Mouse (Mus musculus) lung, adult 2 months (tissue): ENCODE data around the gene Atp6v0a1.

ENCODE experiments used
- CTCF ChIP-seq: fragments of 200-500 bp; IDR thresholded peaks from 2 replicates; pipeline ENCODE4 v1.5.1; 2011; ENCODE audit warnings: mild to moderate bottlenecking, low read length, control low read depth; ENCODE audit not compliant: insufficient read depth
- POLR2A ChIP-seq: fragments of 200-500 bp; IDR thresholded peaks from 2 replicates; pipeline ENCODE4 v1.6.1; 2011; ENCODE audit warnings: low read depth, mild to moderate bottlenecking, control low read depth, low read length, borderline replicate concordance; ENCODE audit errors: extremely low read depth

DNA sequence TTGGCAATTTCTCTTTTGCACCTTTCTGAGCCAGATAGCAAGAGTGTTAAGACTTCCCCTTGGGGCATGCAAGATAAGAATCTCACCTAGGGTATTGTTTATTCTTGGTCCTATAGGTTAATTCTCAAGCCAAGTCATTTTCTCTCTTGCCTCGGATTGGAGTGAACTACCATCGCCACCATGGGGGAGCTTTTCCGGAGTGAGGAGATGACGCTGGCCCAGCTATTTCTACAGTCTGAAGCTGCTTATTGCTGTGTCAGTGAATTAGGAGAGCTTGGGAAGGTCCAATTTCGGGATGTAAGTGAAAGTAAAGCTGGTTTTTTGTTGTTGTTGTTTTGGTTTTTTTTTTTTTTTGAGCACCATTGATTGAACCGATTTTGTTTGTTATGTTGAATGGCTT lies 2.4 kb downstream of the Atp6v0a1 start:
- TF ChIP-seq CTCF (no peak), POLR2A (no peak)
